Mouse (Mus musculus) spleen, adult 2 months (tissue): ENCODE measurements around the gene Prepl. TPM values are rescaled to one million over a fixed set of nuclear protein-coding genes. Genes with fewer than 3 reads are reported as not detected.

Experiments
- DNase-seq, 2 experiments: peaks; one replicate each; pipeline versions ENCODE4 v3.0.0 to v3.0.0-alpha.2; 2012 to 2021; ENCODE audit warnings: low spot score in 2 of 2, low read depth in 1 of 2
- H3K27ac ChIP-seq: fragments of 200-500 bp; 2 replicates; pipeline ENCODE4 v1.5.1; 2012; ENCODE audit warnings: low read length, inconsistent platforms; ENCODE audit not compliant: insufficient read depth
- H3K27me3 ChIP-seq: fragments of 200-500 bp; 2 replicates; pipeline ENCODE4 v1.6.1; 2012; ENCODE audit warnings: mild to moderate bottlenecking, moderate library complexity, low read length, inconsistent platforms; ENCODE audit not compliant: control insufficient read depth, insufficient read depth
- H3K36me3 ChIP-seq: fragments of 200-500 bp; 2 replicates; pipeline ENCODE4 v1.6.1; 2012; ENCODE audit warnings: mild to moderate bottlenecking, low read length, inconsistent platforms; ENCODE audit not compliant: control insufficient read depth, insufficient read depth
- H3K4me1 ChIP-seq: fragments of 200-500 bp; 2 replicates; pipeline ENCODE4 v1.6.1; 2011; ENCODE audit warnings: inconsistent platforms; ENCODE audit not compliant: control insufficient read depth, insufficient read depth, insufficient read length
- H3K4me3 ChIP-seq: fragments of 200-500 bp; 2 replicates; pipeline ENCODE4 v1.5.1; 2011; ENCODE audit warnings: mild to moderate bottlenecking, inconsistent platforms; ENCODE audit not compliant: insufficient read depth, insufficient read length; ENCODE audit errors: extremely low read depth
- CTCF ChIP-seq: fragments of 200-500 bp; IDR thresholded peaks from 2 replicates; pipeline ENCODE4 v1.5.1; 2011; ENCODE audit warnings: mild to moderate bottlenecking, inconsistent platforms; ENCODE audit not compliant: insufficient read depth, insufficient read length, insufficient replicate concordance; ENCODE audit errors: extremely low read depth
- POLR2A ChIP-seq: fragments of 200-500 bp; IDR thresholded peaks from 2 replicates; pipeline ENCODE4 v1.6.1; 2011; ENCODE audit warnings: low read depth, low read length, inconsistent platforms
- WGBS: fragments of 180-500 bp; shearing (Covaris S2); methylation state at CpG from one replicate; pipeline ENCODE4 v1.1.7; 2018; 5-methylcytosine and 5-hydroxymethylcytosine counted together
- polyA plus RNA-seq: library from polyadenylated mRNA; depleted of rRNA; stranded (reverse); fragments of >200 nt; gene quantifications from 2 replicates; pipeline ENCODE4 v1.2.3, GENCODE M21; 2012; rRNA removed

Prepl gene
- polyA plus RNA-seq: 4.4 and 4.8 TPM in 2 replicates

GRCm38 (mm10) chr17:85090120-85091099, at the start of gene Prepl, which contains the start of gene Camkmt:
Gene Prepl (minus strand): TSS chr17:85090241.
Gene Camkmt (plus strand): TSS chr17:85090552.
- Histone ChIP-seq H3K27ac (peak within 1 kb of the TSS; percentile 67), H3K27me3 (no peaks in the 10 kb centered on the region), H3K4me3 (peak within 1 kb of the TSS; percentile 87), H3K36me3 (no peaks in the 10 kb centered on the region; the same call in 1 of the 2 replicates), H3K4me1 (no peaks in the 10 kb centered on the region)
- peak; percentile 94 to 97 for DNase-seq
- under 1% methylated on average over 61 of the region's 63 CpGs for WGBS
- no peak for TF ChIP-seq CTCF
- peak; percentile 20; the same call in 1 of the 2 replicates for TF ChIP-seq POLR2A

- Histone ChIP-seq H3K36me3 (no peaks in the 10 kb centered on the region), H3K27ac (no peak overlapping the region), H3K27me3 (no peaks in the 10 kb centered on the region), H3K4me3 (no peak overlapping the region), H3K4me1 (no peaks in the 10 kb centered on the region)
- no peak for TF ChIP-seq POLR2A
- TF ChIP-seq CTCF: no peak
- 87% methylated on average over 1 of the region's 1 CpGs for WGBS
- DNase-seq: no peak
Measured at GRCm38 (mm10) chr17:85138393-85138792, 48.4 kb upstream of the Prepl start.

- no peaks in the 10 kb centered on the region for H3K36me3 ChIP-seq
- H3K4me1 ChIP-seq: no peaks in the 10 kb centered on the region
- no peak overlapping the region for H3K4me3 ChIP-seq
- no peaks in the 10 kb centered on the region for H3K27me3 ChIP-seq
- H3K27ac ChIP-seq: no peak overlapping the region
- TF ChIP-seq POLR2A (no peak), CTCF (peak; percentile 39; the same call in 1 of the 2 replicates)
- 34% methylated on average over 4 of the region's 4 CpGs for WGBS
- peak in 1 of 2 experiments; percentile 38 for DNase-seq
Measured at GRCm38 (mm10) chr17:85116643-85117042, 26.6 kb upstream of the Prepl start.

- H3K4me3 ChIP-seq: no peak overlapping the region
- TF ChIP-seq CTCF: no peak
- no peaks in the 10 kb centered on the region for H3K27me3 ChIP-seq
- WGBS: 86% methylated on average over 8 of the region's 8 CpGs
- no peaks in the 10 kb centered on the region for H3K4me1 ChIP-seq
- no peak overlapping the region for H3K27ac ChIP-seq
- no peak for DNase-seq
- H3K36me3 ChIP-seq: no peaks in the 10 kb centered on the region
Measured at GRCm38 (mm10) chr17:85113441-85113840, 23.4 kb upstream of the Prepl start.

- TF ChIP-seq POLR2A (no peak), CTCF (no peak)
- Histone ChIP-seq H3K27me3 (no peaks in the 10 kb centered on the region), H3K36me3 (no peaks in the 10 kb centered on the region), H3K27ac (no peak overlapping the region), H3K4me3 (no peak overlapping the region), H3K4me1 (peaks cover 2% of the 10 kb centered on the region; the same call in 1 of the 2 replicates)
- no peak for DNase-seq
- WGBS: 93% methylated on average over 1 of the region's 1 CpGs
Measured at GRCm38 (mm10) chr17:85110640-85111039, 20.6 kb upstream of the Prepl start.

GRCm38 (mm10) chr17:85103310-85103709, 13.3 kb upstream of the Prepl start:
- TF ChIP-seq CTCF (no peak), POLR2A (no peak)
- Histone ChIP-seq H3K4me3 (no peak overlapping the region), H3K4me1 (peaks cover 2% of the 10 kb centered on the region; the same call in 1 of the 2 replicates), H3K27me3 (no peaks in the 10 kb centered on the region), H3K36me3 (peaks cover 3% of the 10 kb centered on the region), H3K27ac (no peak overlapping the region)
- WGBS: 62% methylated on average over 2 of the region's 2 CpGs
- DNase-seq: no peak

GRCm38 (mm10) chr17:85101751-85102150, 11.7 kb upstream of the Prepl start:
- TF ChIP-seq POLR2A: no peak
- no peak for TF ChIP-seq CTCF
- DNase-seq: no peak
- no peak overlapping the region for H3K27ac ChIP-seq
- H3K36me3 ChIP-seq: peaks cover 9% of the 10 kb centered on the region
- H3K4me3 ChIP-seq: no peak overlapping the region
- no peaks in the 10 kb centered on the region for H3K27me3 ChIP-seq
- no peaks in the 10 kb centered on the region for H3K4me1 ChIP-seq
- WGBS: 89% methylated on average over 7 of the region's 7 CpGs
